Mouse (Mus musculus) natural killer cell, adult 2 months (primary cell): Measurements from ENCODE around the gene Mtf2.
"Not testable (repeated sequence)": the region's sequence is repeated elsewhere in the genome, so short reads cannot be mapped to it uniquely, and the experiment has no call there.

Experiments used
- DNase-seq, 2 experiments: peaks; one replicate each; pipeline ENCODE4 v3.0.0; 2022; ENCODE audit warnings: low spot score in 2 of 2

Mtf2 gene

GRCm38 (mm10) chr5:108065465-108066411 lies at the start of gene Mtf2:
Gene Mtf2, plus strand, starts transcription at chr5:108065674.
- DNase-seq, result peak; percentile 88 to 94

GRCm38 (mm10) chr5:108017232-108017631 lies 48.2 kb upstream of the Mtf2 start:
- DNase-seq, result no peak

GRCm38 (mm10) chr5:108019367-108019766 lies 46.1 kb upstream of the Mtf2 start:
- no peak for DNase-seq

- DNase-seq, result no peak
Measured at GRCm38 (mm10) chr5:108021346-108021745, 44.1 kb upstream of the Mtf2 start.

GRCm38 (mm10) chr5:108028230-108028629 lies 37.2 kb upstream of the Mtf2 start:
- DNase-seq, result no peak

GRCm38 (mm10) chr5:108028797-108029536 lies 36.5 kb upstream of the Mtf2 start:
- DNase-seq, result not testable (repeated sequence)

GRCm38 (mm10) chr5:108029968-108030367 lies 35.5 kb upstream of the Mtf2 start:
- peak in 1 of 2 experiments; percentile 9 for DNase-seq

GRCm38 (mm10) chr5:108031267-108031666 lies 34.2 kb upstream of the Mtf2 start:
- no peak for DNase-seq

- DNase-seq, result peak; percentile 7 to 12
Measured at GRCm38 (mm10) chr5:108034194-108034593, 31.3 kb upstream of the Mtf2 start.

GRCm38 (mm10) chr5:108035523-108035922 lies 30.0 kb upstream of the Mtf2 start:
- DNase-seq, result no peak

GRCm38 (mm10) chr5:108042061-108042460 lies 23.4 kb upstream of the Mtf2 start:
- DNase-seq, result no peak

- DNase-seq, result no peak
Measured at GRCm38 (mm10) chr5:108043908-108044307, 21.6 kb upstream of the Mtf2 start.

- DNase-seq, result no peak
Measured at GRCm38 (mm10) chr5:108049711-108050268, 15.7 kb upstream of the Mtf2 start.

GRCm38 (mm10) chr5:108051026-108051425 lies 14.4 kb upstream of the Mtf2 start:
- no peak for DNase-seq

- DNase-seq, result not testable (repeated sequence)
Measured at GRCm38 (mm10) chr5:108051727-108052126, 13.7 kb upstream of the Mtf2 start.

GRCm38 (mm10) chr5:108052200-108052599 lies 13.3 kb upstream of the Mtf2 start:
- no peak for DNase-seq

GRCm38 (mm10) chr5:108053566-108053965 lies 11.9 kb upstream of the Mtf2 start:
- DNase-seq, result no peak

GRCm38 (mm10) chr5:108060413-108060812 lies 5.1 kb upstream of the Mtf2 start:
- DNase-seq, result no peak

- DNase-seq, result no peak
Measured at GRCm38 (mm10) chr5:108072301-108072700, 6.8 kb downstream of the Mtf2 start.

GRCm38 (mm10) chr5:108076241-108076640 lies 10.8 kb downstream of the Mtf2 start:
- DNase-seq, result no peak

GRCm38 (mm10) chr5:108076833-108077540 lies 11.5 kb downstream of the Mtf2 start:
- no peak for DNase-seq

- no peak for DNase-seq
Measured at GRCm38 (mm10) chr5:108079603-108080002, 14.1 kb downstream of the Mtf2 start.
